Mouse (Mus musculus) liver, embryonic 14.5 days (tissue): ENCODE measurements around the gene Arpc2.

Experiments used
- CTCF ChIP-seq: IDR thresholded peaks from 2 replicates; pipeline ENCODE4 v1.5.1; 2016; ENCODE audit warnings: antibody characterized with exemption, low read depth, control low read depth
- EP300 ChIP-seq: IDR thresholded peaks from 2 replicates; pipeline ENCODE4 v1.6.1; 2016; ENCODE audit warnings: antibody characterized with exemption, low read depth

GRCm38 (mm10) chr1:74304339-74304790 is 68.5 kb downstream of the Arpc2 start:
- TF ChIP-seq CTCF, result no peak
- no peak for TF ChIP-seq EP300
